Mouse (Mus musculus): ENCODE measurements around the gene Egfr. TPM values are rescaled to one million over a fixed set of nuclear protein-coding genes. Genes with fewer than 3 reads are reported as not detected.

Egfr gene
- polyA plus RNA-seq, 1 experiment from 2014 or later, result 21.8 TPM

DNA sequence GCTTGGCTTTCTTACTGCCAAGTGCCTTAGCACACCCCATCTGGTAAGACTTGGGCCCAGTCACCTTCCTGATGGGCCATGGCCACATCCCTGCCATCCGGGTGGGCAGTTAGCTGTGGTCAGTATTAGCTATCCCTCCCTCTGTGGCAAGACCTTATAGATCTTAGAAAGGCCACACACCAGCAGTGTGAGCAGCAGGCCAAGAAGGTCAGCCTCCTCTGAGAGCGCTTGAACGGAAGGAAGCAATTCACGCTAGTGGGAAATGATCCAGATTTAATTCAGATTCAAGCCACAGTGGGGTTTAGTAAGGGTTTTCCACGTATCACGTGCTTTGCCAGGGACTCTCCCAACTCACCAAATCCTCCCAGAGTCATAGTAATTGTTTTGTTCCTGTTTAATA is 96.9 kb downstream of the Egfr start:
- H3K27me3 ChIP-seq (ENCODE audit: control insufficient read depth, insufficient read depth, low read length), result no peaks in the 10 kb centered on the region
- 64% methylated on average over 6 of the region's 6 CpGs for WGBS
- no peak overlapping the region for H3K4me2 ChIP-seq (replicated peaks; ENCODE audit: low read depth, low read length)
- H3K4me3 ChIP-seq (ENCODE audit: low read depth, low read length), result no peak overlapping the region
- no peaks in the 10 kb centered on the region for H3K36me3 ChIP-seq (ENCODE audit: control insufficient read depth, insufficient read depth, low read length)
- no peaks in the 10 kb centered on the region for H3K9me3 ChIP-seq (ENCODE audit: control insufficient read depth, low read depth, low read length)
- H3K4me1 ChIP-seq (ENCODE audit: control insufficient read depth, insufficient read depth, low read length), result peaks cover 20% of the 10 kb centered on the region
- no peak overlapping the region for H3K27ac ChIP-seq (ENCODE audit: low read length)
- no peak overlapping the region for H3K9ac ChIP-seq (replicated peaks; ENCODE audit: low read depth, low read length)
- ATAC-seq (ENCODE audit: insufficient number of reproducible peaks, insufficient read depth, low FRiP score, low read depth), result no peak

GRCm38 (mm10) chr11:16851361-16851760 is 99.4 kb downstream of the Egfr start:
- ATAC-seq (ENCODE audit: insufficient number of reproducible peaks, insufficient read depth, low FRiP score, low read depth), result no peak
- Histone ChIP-seq H3K36me3 (ENCODE audit: control insufficient read depth, insufficient read depth, low read length) (no peaks in the 10 kb centered on the region), H3K4me1 (ENCODE audit: control insufficient read depth, insufficient read depth, low read length) (peaks cover 15% of the 10 kb centered on the region), H3K27me3 (ENCODE audit: control insufficient read depth, insufficient read depth, low read length) (no peaks in the 10 kb centered on the region), H3K4me2 (replicated peaks; ENCODE audit: low read depth, low read length) (no peak overlapping the region), H3K27ac (ENCODE audit: low read length) (no peak overlapping the region), H3K4me3 (ENCODE audit: low read depth, low read length) (no peak overlapping the region), H3K9me3 (ENCODE audit: control insufficient read depth, low read depth, low read length) (no peaks in the 10 kb centered on the region), H3K9ac (replicated peaks; ENCODE audit: low read depth, low read length) (no peak overlapping the region)
- WGBS, result 96% methylated on average over 1 of the region's 1 CpGs

DNA sequence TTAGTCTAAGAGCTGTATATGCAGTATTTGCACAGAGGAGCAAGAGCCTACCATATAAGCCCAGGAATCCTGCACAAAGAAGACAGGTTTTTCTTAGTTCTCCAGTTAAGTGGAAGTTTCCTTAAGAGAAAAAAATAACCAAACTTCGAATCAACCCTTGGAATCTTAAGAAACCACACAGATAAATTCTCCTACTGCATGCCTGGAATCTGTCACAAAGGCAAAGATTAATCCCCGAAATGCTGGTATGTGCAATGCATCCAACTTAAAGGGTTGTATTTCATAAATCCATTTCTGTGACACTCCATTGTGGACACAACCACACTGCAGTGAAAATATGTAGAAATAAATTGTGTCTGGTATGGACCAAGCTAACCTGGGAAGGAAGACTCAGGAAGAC is 102.1 kb downstream of the Egfr start:
- Histone ChIP-seq H3K4me3 (ENCODE audit: low read depth, low read length) (no peak overlapping the region), H3K9me3 (ENCODE audit: control insufficient read depth, low read depth, low read length) (no peaks in the 10 kb centered on the region), H3K4me1 (ENCODE audit: control insufficient read depth, insufficient read depth, low read length) (peaks cover 10% of the 10 kb centered on the region), H3K4me2 (replicated peaks; ENCODE audit: low read depth, low read length) (no peak overlapping the region), H3K27me3 (ENCODE audit: control insufficient read depth, insufficient read depth, low read length) (no peaks in the 10 kb centered on the region), H3K36me3 (ENCODE audit: control insufficient read depth, insufficient read depth, low read length) (no peaks in the 10 kb centered on the region), H3K9ac (replicated peaks; ENCODE audit: low read depth, low read length) (no peak overlapping the region), H3K27ac (ENCODE audit: low read length) (no peak overlapping the region)
- no peak for ATAC-seq (ENCODE audit: insufficient number of reproducible peaks, insufficient read depth, low FRiP score, low read depth)
- WGBS, result 58% methylated on average over 2 of the region's 2 CpGs

GRCm38 (mm10) chr11:16857346-16857745 is 105.3 kb downstream of the Egfr start:
- no peak overlapping the region for H3K4me2 ChIP-seq (replicated peaks; ENCODE audit: low read depth, low read length)
- peaks cover 6% of the 10 kb centered on the region; the same call in 1 of the 2 replicates for H3K4me1 ChIP-seq (ENCODE audit: control insufficient read depth, insufficient read depth, low read length)
- H3K36me3 ChIP-seq (ENCODE audit: control insufficient read depth, insufficient read depth, low read length), result no peaks in the 10 kb centered on the region
- no peak overlapping the region for H3K27ac ChIP-seq (ENCODE audit: low read length)
- no peaks in the 10 kb centered on the region for H3K9me3 ChIP-seq (ENCODE audit: control insufficient read depth, low read depth, low read length)
- ATAC-seq (ENCODE audit: insufficient number of reproducible peaks, insufficient read depth, low FRiP score, low read depth), result no peak
- H3K27me3 ChIP-seq (ENCODE audit: control insufficient read depth, insufficient read depth, low read length), result no peaks in the 10 kb centered on the region
- no peak overlapping the region for H3K9ac ChIP-seq (replicated peaks; ENCODE audit: low read depth, low read length)
- 88% methylated on average over 2 of the region's 2 CpGs for WGBS
- no peak overlapping the region for H3K4me3 ChIP-seq (ENCODE audit: low read depth, low read length)

DNA sequence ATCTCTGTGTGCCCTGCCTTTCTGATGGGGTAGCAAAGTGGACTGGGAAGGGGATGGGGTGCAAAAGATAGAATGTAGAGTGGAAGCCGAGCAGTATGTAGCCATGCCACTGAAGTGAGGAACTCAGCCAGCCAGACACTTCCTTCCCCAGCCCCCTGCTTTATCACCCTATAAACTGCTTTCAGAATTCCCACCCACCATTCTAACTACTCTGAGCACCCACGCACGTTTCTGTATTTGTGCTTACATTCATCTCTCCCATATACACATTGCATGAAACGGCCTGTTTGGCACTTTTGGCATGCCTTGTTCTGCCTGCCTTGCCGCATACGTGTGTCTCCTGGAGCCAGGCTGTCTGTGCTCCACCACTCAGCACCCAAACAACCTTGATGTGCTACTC is 109.0 kb downstream of the Egfr start:
- 77% methylated on average over 6 of the region's 6 CpGs for WGBS
- H3K4me1 ChIP-seq (ENCODE audit: control insufficient read depth, insufficient read depth, low read length), result peaks cover 4% of the 10 kb centered on the region; the same call in 1 of the 2 replicates
- H3K9ac ChIP-seq (replicated peaks; ENCODE audit: low read depth, low read length), result no peak overlapping the region
- H3K27me3 ChIP-seq (ENCODE audit: control insufficient read depth, insufficient read depth, low read length), result no peaks in the 10 kb centered on the region
- no peak overlapping the region for H3K4me2 ChIP-seq (replicated peaks; ENCODE audit: low read depth, low read length)
- no peaks in the 10 kb centered on the region for H3K36me3 ChIP-seq (ENCODE audit: control insufficient read depth, insufficient read depth, low read length)
- H3K9me3 ChIP-seq (ENCODE audit: control insufficient read depth, low read depth, low read length), result no peaks in the 10 kb centered on the region
- no peak overlapping the region for H3K27ac ChIP-seq (ENCODE audit: low read length)
- no peak overlapping the region for H3K4me3 ChIP-seq (ENCODE audit: low read depth, low read length)
- no peak for ATAC-seq (ENCODE audit: insufficient number of reproducible peaks, insufficient read depth, low FRiP score, low read depth)

GRCm38 (mm10) chr11:16863547-16863946 is 111.5 kb downstream of the Egfr start:
- no peaks in the 10 kb centered on the region for H3K9me3 ChIP-seq (ENCODE audit: control insufficient read depth, low read depth, low read length)
- no peak overlapping the region for H3K4me3 ChIP-seq (ENCODE audit: low read depth, low read length)
- ATAC-seq (ENCODE audit: insufficient number of reproducible peaks, insufficient read depth, low FRiP score, low read depth), result no peak
- H3K27me3 ChIP-seq (ENCODE audit: control insufficient read depth, insufficient read depth, low read length), result no peaks in the 10 kb centered on the region
- H3K4me1 ChIP-seq (ENCODE audit: control insufficient read depth, insufficient read depth, low read length), result peaks cover 4% of the 10 kb centered on the region; the same call in 1 of the 2 replicates
- no peaks in the 10 kb centered on the region for H3K36me3 ChIP-seq (ENCODE audit: control insufficient read depth, insufficient read depth, low read length)
- H3K9ac ChIP-seq (replicated peaks; ENCODE audit: low read depth, low read length), result no peak overlapping the region
- H3K27ac ChIP-seq (ENCODE audit: low read length), result no peak overlapping the region
- no peak overlapping the region for H3K4me2 ChIP-seq (replicated peaks; ENCODE audit: low read depth, low read length)

GRCm38 (mm10) chr11:16864980-16865561 is 113.1 kb downstream of the Egfr start:
- H3K27me3 ChIP-seq (ENCODE audit: control insufficient read depth, insufficient read depth, low read length), result no peaks in the 10 kb centered on the region
- no peak overlapping the region; the same call in 1 of the 2 replicates for H3K27ac ChIP-seq (ENCODE audit: low read length)
- no peak overlapping the region for H3K9ac ChIP-seq (replicated peaks; ENCODE audit: low read depth, low read length)
- no peaks in the 10 kb centered on the region; the same call in 1 of the 2 replicates for H3K36me3 ChIP-seq (ENCODE audit: control insufficient read depth, insufficient read depth, low read length)
- peak; percentile 80; the same call in 1 of the 2 replicates for ATAC-seq (ENCODE audit: insufficient number of reproducible peaks, insufficient read depth, low FRiP score, low read depth)
- WGBS, result 30% methylated on average over 3 of the region's 3 CpGs
- H3K4me2 ChIP-seq (replicated peaks; ENCODE audit: low read depth, low read length), result no peak overlapping the region
- no peaks in the 10 kb centered on the region for H3K9me3 ChIP-seq (ENCODE audit: control insufficient read depth, low read depth, low read length)
- peaks cover 4% of the 10 kb centered on the region; the same call in 1 of the 2 replicates for H3K4me1 ChIP-seq (ENCODE audit: control insufficient read depth, insufficient read depth, low read length)
- no peak overlapping the region for H3K4me3 ChIP-seq (ENCODE audit: low read depth, low read length)

DNA sequence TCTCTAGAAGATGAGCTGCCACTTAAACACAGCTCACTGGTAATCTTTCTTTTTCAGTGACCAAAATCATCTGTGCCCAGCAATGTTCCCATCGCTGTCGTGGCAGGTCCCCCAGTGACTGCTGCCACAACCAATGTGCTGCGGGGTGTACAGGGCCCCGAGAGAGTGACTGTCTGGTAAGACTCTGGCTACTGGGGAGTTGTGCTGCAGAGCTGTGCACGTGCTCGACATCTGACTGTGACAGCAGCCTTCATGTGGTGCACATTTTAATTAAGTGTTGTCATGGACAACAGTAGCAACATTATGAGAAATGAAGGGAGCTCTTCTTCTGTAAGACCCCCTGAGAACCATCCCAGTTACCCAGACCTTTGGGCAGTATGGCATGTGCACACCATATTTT is 116.0 kb downstream of the Egfr start:
- Histone ChIP-seq H3K4me1 (ENCODE audit: control insufficient read depth, insufficient read depth, low read length) (peaks cover 4% of the 10 kb centered on the region; the same call in 1 of the 2 replicates), H3K4me3 (ENCODE audit: low read depth, low read length) (no peak overlapping the region), H3K27ac (ENCODE audit: low read length) (no peak overlapping the region), H3K9ac (replicated peaks; ENCODE audit: low read depth, low read length) (no peak overlapping the region), H3K4me2 (replicated peaks; ENCODE audit: low read depth, low read length) (no peak overlapping the region), H3K36me3 (ENCODE audit: control insufficient read depth, insufficient read depth, low read length) (no peaks in the 10 kb centered on the region; the same call in 1 of the 2 replicates), H3K27me3 (ENCODE audit: control insufficient read depth, insufficient read depth, low read length) (no peaks in the 10 kb centered on the region), H3K9me3 (ENCODE audit: control insufficient read depth, low read depth, low read length) (no peaks in the 10 kb centered on the region)
- 86% methylated on average over 6 of the region's 6 CpGs for WGBS
- ATAC-seq (ENCODE audit: insufficient number of reproducible peaks, insufficient read depth, low FRiP score, low read depth), result no peak

GRCm38 (mm10) chr11:16869506-16869905 is 117.5 kb downstream of the Egfr start:
- Histone ChIP-seq H3K9me3 (ENCODE audit: control insufficient read depth, low read depth, low read length) (no peaks in the 10 kb centered on the region), H3K27ac (ENCODE audit: low read length) (no peak overlapping the region), H3K4me3 (ENCODE audit: low read depth, low read length) (no peak overlapping the region), H3K27me3 (ENCODE audit: control insufficient read depth, insufficient read depth, low read length) (no peaks in the 10 kb centered on the region), H3K4me2 (replicated peaks; ENCODE audit: low read depth, low read length) (no peak overlapping the region), H3K36me3 (ENCODE audit: control insufficient read depth, insufficient read depth, low read length) (no peaks in the 10 kb centered on the region; the same call in 1 of the 2 replicates), H3K4me1 (ENCODE audit: control insufficient read depth, insufficient read depth, low read length) (peaks cover 4% of the 10 kb centered on the region; the same call in 1 of the 2 replicates), H3K9ac (replicated peaks; ENCODE audit: low read depth, low read length) (no peak overlapping the region)
- WGBS, result 59% methylated on average over 2 of the region's 2 CpGs
- no peak for ATAC-seq (ENCODE audit: insufficient number of reproducible peaks, insufficient read depth, low FRiP score, low read depth)
